15 mouse cellular contexts compared by ENCODE assay signal in the genomic region with DNA sequence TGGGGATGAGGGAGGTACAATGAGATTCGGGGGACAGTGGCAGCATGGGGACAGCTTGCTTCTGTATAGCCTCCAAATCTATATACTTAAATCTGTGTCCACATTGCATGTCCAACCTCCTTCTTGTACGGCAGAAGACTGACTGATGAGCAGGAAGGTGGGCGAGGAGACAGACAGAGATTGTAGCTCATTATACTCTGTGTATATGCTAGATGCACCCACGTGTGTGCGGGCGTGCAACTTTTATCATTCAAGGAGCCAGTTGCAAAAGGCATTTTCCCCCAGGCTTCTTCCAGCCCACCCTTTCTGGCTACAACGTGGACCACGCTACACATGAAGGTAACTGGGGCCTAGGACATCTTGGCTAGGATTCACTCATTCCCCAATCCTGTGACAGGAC.
DNase-seq lines count a peak whose midpoint lies in the region; ATAC-seq lines count a peak whose summit lies in the region.
"Had no signal": no experiment of that assay in that cellular context is flagged by ENCODE, and none has a peak within 500 bp of the region (broad histone marks: within the 10 kb centered on the region; RNA-seq: fewer than 3 reads in every experiment).

No protein-coding gene starts in this region.

- H3K36me3 ChIP-seq in heart, embryonic 10.5 days, result peaks cover 14% of the 10 kb centered on the region
- peaks cover 76% of the 10 kb centered on the region for H3K36me3 ChIP-seq in megakaryocyte, embryonic 14.5 days (replicated peaks; ENCODE audit: low read length)

- ATAC-seq in megakaryocyte, adult 5-6 weeks (ENCODE audit: poor library complexity, severe bottlenecking), result no peak

- intact Hi-C loops in left cerebral cortex, postnatal 36 days (cut with DNase I), result no loop called here

- no peak overlapping the region for H3K4me3 ChIP-seq in heart, embryonic 10.5 days
- H3K4me3 ChIP-seq in megakaryocyte, embryonic 14.5 days (replicated peaks), result peak overlapping the region; percentile 19
- H3K4me3 ChIP-seq: heart, embryonic 15.5 days; kidney, embryonic 15.5 days had no signal

- H3K9me3 ChIP-seq in heart, embryonic 10.5 days, result no peaks in the 10 kb centered on the region
- no peaks in the 10 kb centered on the region for H3K9me3 ChIP-seq in megakaryocyte, embryonic 14.5 days
- H3K9me3 ChIP-seq: G1E; heart, embryonic 15.5 days; kidney, embryonic 15.5 days had no signal

- H3K4me1 ChIP-seq in heart, embryonic 10.5 days, result peaks cover 74% of the 10 kb centered on the region
- H3K4me1 ChIP-seq in megakaryocyte, embryonic 14.5 days, result peaks cover 99% of the 10 kb centered on the region

- no peaks in the 10 kb centered on the region for H3K27me3 ChIP-seq in heart, embryonic 10.5 days (ENCODE audit: insufficient read depth, poor library complexity, severe bottlenecking)
- H3K27me3 ChIP-seq in megakaryocyte, embryonic 14.5 days (replicated peaks), result no peaks in the 10 kb centered on the region
- H3K27me3 ChIP-seq: heart, embryonic 15.5 days; kidney, embryonic 15.5 days had no signal

- WGBS in heart, embryonic 10.5 days, result 88% methylated on average over 8 of the region's 8 CpGs

- H3K27ac ChIP-seq in heart, embryonic 10.5 days, result peak overlapping the region; percentile 85; the same call in 1 of the 2 replicates
- H3K27ac ChIP-seq: kidney, embryonic 15.5 days had no signal

- DNase-seq in heart, embryonic 10.5 days (ENCODE audit: low spot score), result no peak
- DNase-seq in heart, adult 18-20 months, result no peak
- DNase-seq in left cerebral cortex, postnatal 36 days (ENCODE audit: low spot score in 2 of 2), result peak; percentile 46 to 65
- DNase-seq in right cerebral cortex, postnatal 36 days (ENCODE audit: low spot score in 2 of 2), result peak; percentile 73 to 81
- no peak for DNase-seq in thymus, postnatal 36 days
- no peak for DNase-seq in natural killer cell, adult 2 months (ENCODE audit: low spot score in 2 of 2)
- DNase-seq: B cell, adult 2 months; cerebellum, adult 2 months; lung, adult 2 months; thymus, adult 2 months had no signal

Comparison
In these comparisons a context has a peak if more than half of its experiments do, and no peak if none do; other contexts are left out.
1. DNase-seq: peak in left cerebral cortex, postnatal 36 days (2 of 2) and right cerebral cortex, postnatal 36 days (2 of 2); none in heart, embryonic 10.5 days (single experiment), heart, adult 18-20 months (0 of 2), thymus, postnatal 36 days (0 of 2) and natural killer cell, adult 2 months (0 of 2).